Mouse (Mus musculus) kidney, adult 2 months (tissue): ENCODE measurements around the gene Foxo6. TPM values are rescaled to one million over a fixed set of nuclear protein-coding genes. Genes with fewer than 3 reads are reported as not detected.
A peak's percentile ranks its signal among the peaks of the same experiment; 100 is the strongest.

Source experiments
- DNase-seq: peaks from one replicate; pipeline ENCODE4 v3.0.0; 2021
- H3K27ac ChIP-seq: fragments of 200-500 bp; 2 replicates; pipeline ENCODE4 v1.5.1; 2012; ENCODE audit warnings: low read depth, low read length, control low read depth, inconsistent platforms; ENCODE audit not compliant: insufficient read depth
- H3K27me3 ChIP-seq: fragments of 200-500 bp; replicated peaks from 2 replicates; pipeline ENCODE4 v1.6.1; 2012; ENCODE audit warnings: mild to moderate bottlenecking, moderate library complexity, low read length, inconsistent platforms; ENCODE audit not compliant: control insufficient read depth, insufficient read depth
- H3K36me3 ChIP-seq: fragments of 200-500 bp; 2 replicates; pipeline ENCODE4 v1.6.1; 2012; ENCODE audit warnings: mild to moderate bottlenecking, moderate library complexity, low read length, inconsistent platforms; ENCODE audit not compliant: control insufficient read depth, insufficient read depth
- H3K4me1 ChIP-seq: fragments of 200-500 bp; 2 replicates; pipeline ENCODE4 v1.6.1; 2011; ENCODE audit warnings: low read length; ENCODE audit not compliant: control insufficient read depth, insufficient read depth
- H3K4me3 ChIP-seq: fragments of 200-500 bp; 2 replicates; pipeline ENCODE4 v1.5.1; 2011; ENCODE audit warnings: mild to moderate bottlenecking, low read depth, low read length, control low read depth; ENCODE audit not compliant: insufficient read depth
- CTCF ChIP-seq: fragments of 200-500 bp; conservative IDR thresholded peaks from 2 replicates; pipeline ENCODE4 v1.5.1; 2011; ENCODE audit warnings: low read depth, mild to moderate bottlenecking, control low read depth, low read length, moderate library complexity, mixed read lengths; ENCODE audit not compliant: insufficient read depth, insufficient read length
- POLR2A ChIP-seq: fragments of 200-500 bp; IDR thresholded peaks from one replicate; pipeline ENCODE4 v1.6.1; 2011; ENCODE audit warnings: low read depth, low read length, control low read depth
- WGBS: fragments of 180-500 bp; shearing (Covaris S2); methylation state at CpG from one replicate; pipeline ENCODE4 v1.1.7; 2018; 5-methylcytosine and 5-hydroxymethylcytosine counted together
- polyA plus RNA-seq: library from polyadenylated mRNA; depleted of rRNA; stranded (reverse); fragments of >200 nt; gene quantifications from 2 replicates; pipeline ENCODE4 v1.2.3, GENCODE M21; 2012

Foxo6 gene
- polyA plus RNA-seq, 1 experiment, result 0.61 TPM

GRCm38 (mm10) chr4:120273594-120273993 is 13.6 kb downstream of the Foxo6 start:
- no peak for DNase-seq
- 74% methylated on average over 7 of the region's 7 CpGs for WGBS
- Histone ChIP-seq H3K4me1 (no peaks in the 10 kb centered on the region), H3K4me3 (no peak overlapping the region), H3K27me3 (no peaks in the 10 kb centered on the region), H3K27ac (no peak overlapping the region), H3K36me3 (no peaks in the 10 kb centered on the region)
- no peak for TF ChIP-seq POLR2A
- no peak for TF ChIP-seq CTCF

DNA sequence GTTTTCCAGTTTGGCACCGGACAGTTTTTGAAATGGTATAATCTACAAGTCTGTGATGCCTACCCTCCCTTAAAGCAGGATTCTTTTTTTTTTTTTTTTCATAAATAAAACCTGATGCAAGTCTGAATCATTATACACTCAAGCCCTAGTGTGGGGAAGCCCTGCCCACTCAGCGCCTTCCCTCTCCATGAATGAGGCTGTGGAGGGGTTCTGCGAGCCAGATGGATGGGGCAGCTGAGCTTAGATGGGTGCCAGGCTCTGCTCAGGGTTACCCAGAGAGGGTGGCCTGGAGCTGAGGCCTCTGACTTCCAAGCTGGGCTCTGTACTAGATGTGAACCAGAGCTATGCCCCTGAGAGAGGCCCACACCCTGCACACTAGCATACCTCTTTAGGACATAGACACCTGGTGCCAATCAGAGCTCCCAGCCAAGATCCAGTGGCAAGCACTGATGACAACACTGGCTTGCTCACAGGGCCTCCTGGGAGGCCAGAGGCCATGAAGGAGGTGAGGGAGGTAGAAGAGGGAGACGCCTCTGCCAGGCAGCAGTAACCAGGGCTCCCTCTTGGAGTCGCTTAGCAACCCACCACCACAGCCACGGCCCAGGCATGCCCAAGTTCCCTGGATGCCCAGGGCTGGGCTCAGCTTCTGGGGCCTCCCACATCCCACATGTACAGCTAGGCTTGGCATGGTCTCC is 15.1 kb downstream of the Foxo6 start:
- H3K27ac ChIP-seq, result no peak overlapping the region
- H3K36me3 ChIP-seq, result no peaks in the 10 kb centered on the region
- no peaks in the 10 kb centered on the region for H3K4me1 ChIP-seq
- DNase-seq, result no peak
- TF ChIP-seq POLR2A, result no peak
- TF ChIP-seq CTCF, result no peak
- 0 out of 2 replicates have a peak, but pooled peaks cover 2% of the 10 kb centered on the region for H3K27me3 ChIP-seq
- H3K4me3 ChIP-seq, result no peak overlapping the region
- WGBS, result 88% methylated on average over 6 of the region's 6 CpGs

GRCm38 (mm10) chr4:120271208-120271607 is 15.9 kb downstream of the Foxo6 start:
- Histone ChIP-seq H3K27ac (no peak overlapping the region), H3K27me3 (0 out of 2 replicates have a peak, but pooled peaks cover 2% of the 10 kb centered on the region), H3K4me3 (no peak overlapping the region), H3K4me1 (no peaks in the 10 kb centered on the region), H3K36me3 (no peaks in the 10 kb centered on the region)
- TF ChIP-seq POLR2A, result no peak
- TF ChIP-seq CTCF, result no peak
- WGBS, result 48% methylated on average over 8 of the region's 8 CpGs
- DNase-seq, result no peak

- H3K36me3 ChIP-seq, result no peaks in the 10 kb centered on the region
- H3K27me3 ChIP-seq, result 0 out of 2 replicates have a peak, but pooled peaks cover 2% of the 10 kb centered on the region
- 43% methylated on average over 4 of the region's 4 CpGs for WGBS
- no peaks in the 10 kb centered on the region for H3K4me1 ChIP-seq
- H3K27ac ChIP-seq, result no peak overlapping the region
- H3K4me3 ChIP-seq, result no peak overlapping the region
- no peak for TF ChIP-seq POLR2A
- TF ChIP-seq CTCF, result no peak
- no peak for DNase-seq
Measured at GRCm38 (mm10) chr4:120270937-120271199, 16.3 kb downstream of the Foxo6 start.

GRCm38 (mm10) chr4:120270148-120270936 is 16.8 kb downstream of the Foxo6 start:
- WGBS, result 72% methylated on average over 4 of the region's 4 CpGs
- H3K4me1 ChIP-seq, result no peaks in the 10 kb centered on the region
- H3K27me3 ChIP-seq, result 0 out of 2 replicates have a peak, but pooled peaks cover 2% of the 10 kb centered on the region
- H3K36me3 ChIP-seq, result no peaks in the 10 kb centered on the region
- DNase-seq, result no peak
- no peak overlapping the region for H3K27ac ChIP-seq
- TF ChIP-seq CTCF, result no peak
- TF ChIP-seq POLR2A, result no peak
- no peak overlapping the region for H3K4me3 ChIP-seq

- peak; percentile 35 for DNase-seq
- Histone ChIP-seq H3K27ac (no peak overlapping the region), H3K4me1 (no peaks in the 10 kb centered on the region), H3K36me3 (no peaks in the 10 kb centered on the region), H3K27me3 (0 out of 2 replicates have a peak, but pooled peaks cover 2% of the 10 kb centered on the region), H3K4me3 (no peak overlapping the region)
- 7% methylated on average over 9 of the region's 9 CpGs for WGBS
- no peak for TF ChIP-seq POLR2A
- no peak for TF ChIP-seq CTCF
Measured at GRCm38 (mm10) chr4:120269426-120269825, 17.7 kb downstream of the Foxo6 start.
